Mouse (Mus musculus): ENCODE measurements around the gene Ssh2. TPM values are rescaled to one million over a fixed set of nuclear protein-coding genes. Genes with fewer than 3 reads are reported as not detected.

Ssh2 gene
- 8.1 and 9.1 TPM in 2 replicates for polyA plus RNA-seq (2015; fragmentation: Nextera tagmentation; extraction: Ambion mirVana)

GRCm38 (mm10) chr11:77215951-77216760, at the start of gene Ssh2:
Gene Ssh2, plus strand, starts transcription at chr11:77216287.
- peak within 1 kb of the TSS; percentile 97 for H3K27ac ChIP-seq
- H3K4me2 ChIP-seq: peak within 1 kb of the TSS; percentile 86
- no peaks in the 10 kb centered on the region for H3K36me3 ChIP-seq
- peak; percentile 90 for ATAC-seq (replicated peaks; ENCODE audit: low FRiP score)
- WGBS: under 1% methylated on average over 81 of the region's 82 CpGs
- H3K9ac ChIP-seq: peak within 1 kb of the TSS; percentile 76
- H3K9me3 ChIP-seq (replicated peaks): no peaks in the 10 kb centered on the region
- H3K4me3 ChIP-seq (replicated peaks): peak within 1 kb of the TSS; percentile 77
- peaks cover 16% of the 10 kb centered on the region for H3K4me1 ChIP-seq
- H3K27me3 ChIP-seq: no peaks in the 10 kb centered on the region

- 69% methylated on average over 4 of the region's 4 CpGs for WGBS
Observed at GRCm38 (mm10) chr11:77173731-77174130, 42.4 kb upstream of the Ssh2 start.

DNA sequence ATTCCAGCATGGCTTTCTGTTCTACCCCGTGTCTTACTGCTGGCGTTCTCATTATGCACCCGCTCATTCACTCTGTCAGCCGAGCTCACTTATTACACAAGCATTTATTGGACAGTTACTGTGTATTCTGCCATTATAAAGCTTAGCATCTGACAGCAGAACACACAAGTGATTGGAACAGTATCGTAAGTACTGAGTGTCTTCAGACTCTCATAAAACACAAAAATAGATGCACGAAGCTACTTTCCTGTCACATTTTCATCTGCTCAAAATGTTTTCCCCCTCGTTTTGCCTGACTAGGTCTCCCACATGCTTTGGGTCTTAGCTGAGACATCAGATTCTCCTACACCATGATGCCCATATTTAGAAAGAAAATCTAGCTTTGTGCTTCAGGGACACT, 41.6 kb upstream of the Ssh2 start:
- no peak overlapping the region for H3K4me2 ChIP-seq
- no peak overlapping the region for H3K9ac ChIP-seq
- no peaks in the 10 kb centered on the region for H3K36me3 ChIP-seq
- WGBS: 76% methylated on average over 7 of the region's 7 CpGs
- H3K27ac ChIP-seq: no peak overlapping the region
- H3K27me3 ChIP-seq: no peaks in the 10 kb centered on the region
- H3K4me1 ChIP-seq: no peaks in the 10 kb centered on the region
- no peak overlapping the region for H3K4me3 ChIP-seq (replicated peaks)
- no peak for ATAC-seq (replicated peaks; ENCODE audit: low FRiP score)
- no peaks in the 10 kb centered on the region for H3K9me3 ChIP-seq (replicated peaks)

More at GRCm38 (mm10) chr11:77173731-77174130, 42.4 kb upstream of the Ssh2 start:
- H3K27me3 ChIP-seq: no peaks in the 10 kb centered on the region
- no peaks in the 10 kb centered on the region for H3K4me1 ChIP-seq
- no peak overlapping the region for H3K4me2 ChIP-seq
- no peak overlapping the region for H3K27ac ChIP-seq
- no peaks in the 10 kb centered on the region for H3K36me3 ChIP-seq
- H3K9ac ChIP-seq: no peak overlapping the region
- no peak overlapping the region for H3K4me3 ChIP-seq (replicated peaks)
- ATAC-seq (replicated peaks; ENCODE audit: low FRiP score): no peak
- no peaks in the 10 kb centered on the region for H3K9me3 ChIP-seq (replicated peaks)

DNA sequence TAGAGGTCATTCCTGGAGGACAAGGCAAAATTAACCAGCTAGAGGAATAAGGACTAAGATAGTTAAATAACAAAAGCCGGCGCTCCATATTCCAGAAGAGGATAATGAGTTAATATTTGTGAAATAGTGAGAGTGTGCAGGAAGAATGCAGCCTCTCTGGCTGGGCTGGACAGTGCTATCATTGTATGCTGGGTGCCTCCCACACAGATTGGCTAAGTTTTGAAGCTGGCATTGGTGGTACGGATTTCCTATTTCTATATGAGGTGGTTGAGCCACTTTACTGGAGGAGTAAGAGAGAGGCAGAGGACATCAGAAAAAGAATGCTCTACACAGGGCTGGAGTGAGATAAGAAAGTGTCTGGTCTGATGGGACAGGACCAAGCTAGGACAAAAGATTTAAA, 36.3 kb upstream of the Ssh2 start:
- 83% methylated on average over 3 of the region's 3 CpGs for WGBS
- H3K9me3 ChIP-seq (replicated peaks): no peaks in the 10 kb centered on the region
- H3K4me2 ChIP-seq: no peak overlapping the region
- ATAC-seq (replicated peaks; ENCODE audit: low FRiP score): no peak
- no peaks in the 10 kb centered on the region for H3K36me3 ChIP-seq
- H3K27me3 ChIP-seq: no peaks in the 10 kb centered on the region
- H3K9ac ChIP-seq: no peak overlapping the region
- H3K4me3 ChIP-seq (replicated peaks): no peak overlapping the region
- no peak overlapping the region for H3K27ac ChIP-seq
- no peaks in the 10 kb centered on the region for H3K4me1 ChIP-seq

DNA sequence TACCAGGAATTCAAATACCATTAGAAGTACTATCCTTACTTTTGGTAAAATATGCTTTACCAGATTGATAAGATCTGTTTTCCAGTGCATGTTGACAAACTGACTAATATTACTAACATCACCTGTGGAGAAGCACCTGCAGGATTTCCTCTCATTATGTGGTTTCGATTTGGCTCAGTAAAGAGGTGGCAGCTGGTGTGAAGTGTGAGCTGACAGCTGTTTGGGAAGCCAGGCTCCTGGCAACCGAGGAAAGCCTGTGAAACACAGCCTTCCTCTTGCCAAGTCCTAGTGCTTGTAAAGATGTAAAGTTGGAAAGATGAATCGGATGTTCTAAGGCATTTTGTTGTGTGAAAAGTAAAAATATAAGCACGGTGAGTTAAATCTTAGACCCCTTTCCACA, 35.2 kb upstream of the Ssh2 start:
- Histone ChIP-seq H3K4me3 (replicated peaks) (no peak overlapping the region), H3K9me3 (replicated peaks) (no peaks in the 10 kb centered on the region), H3K27ac (no peak overlapping the region), H3K27me3 (no peaks in the 10 kb centered on the region), H3K4me2 (no peak overlapping the region), H3K9ac (no peak overlapping the region), H3K36me3 (no peaks in the 10 kb centered on the region), H3K4me1 (no peaks in the 10 kb centered on the region)
- 61% methylated on average over 4 of the region's 4 CpGs for WGBS
- ATAC-seq (replicated peaks; ENCODE audit: low FRiP score): no peak

DNA sequence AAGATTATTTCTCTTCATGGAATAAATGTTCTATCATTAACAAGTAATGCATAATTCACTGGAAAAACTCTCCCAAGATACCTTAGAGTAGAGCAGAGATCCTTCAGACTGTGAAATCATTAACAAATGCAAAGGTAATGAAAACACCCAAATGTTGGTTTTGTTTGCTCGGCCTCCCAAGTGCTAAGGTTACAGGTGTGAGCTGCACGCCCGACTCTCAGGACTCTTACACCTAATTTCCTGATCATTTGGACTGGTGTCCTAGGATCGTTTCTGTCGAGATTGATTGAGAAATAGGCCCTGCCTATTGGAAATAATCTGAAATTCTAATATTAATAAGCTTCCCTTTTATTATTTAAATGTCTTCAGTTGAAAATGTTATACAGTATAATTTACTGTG, 34.6 kb upstream of the Ssh2 start:
- 53% methylated on average over 5 of the region's 5 CpGs for WGBS
- ATAC-seq (replicated peaks; ENCODE audit: low FRiP score): no peak

GRCm38 (mm10) chr11:77182041-77182440, 34.0 kb upstream of the Ssh2 start:
- no peaks in the 10 kb centered on the region for H3K9me3 ChIP-seq (replicated peaks)
- no peak overlapping the region for H3K27ac ChIP-seq
- no peaks in the 10 kb centered on the region for H3K27me3 ChIP-seq
- no peak overlapping the region for H3K4me2 ChIP-seq
- H3K36me3 ChIP-seq: no peaks in the 10 kb centered on the region
- no peak overlapping the region for H3K9ac ChIP-seq
- no peak overlapping the region for H3K4me3 ChIP-seq (replicated peaks)
- no peaks in the 10 kb centered on the region for H3K4me1 ChIP-seq
- no peak for ATAC-seq (replicated peaks; ENCODE audit: low FRiP score)
- 57% methylated on average over 2 of the region's 2 CpGs for WGBS

More for the DNA sequence above, 34.6 kb upstream of the Ssh2 start:
- Histone ChIP-seq H3K27ac (no peak overlapping the region), H3K9ac (no peak overlapping the region), H3K4me2 (no peak overlapping the region), H3K27me3 (no peaks in the 10 kb centered on the region), H3K4me3 (replicated peaks) (no peak overlapping the region), H3K36me3 (no peaks in the 10 kb centered on the region), H3K9me3 (replicated peaks) (no peaks in the 10 kb centered on the region), H3K4me1 (no peaks in the 10 kb centered on the region)

DNA sequence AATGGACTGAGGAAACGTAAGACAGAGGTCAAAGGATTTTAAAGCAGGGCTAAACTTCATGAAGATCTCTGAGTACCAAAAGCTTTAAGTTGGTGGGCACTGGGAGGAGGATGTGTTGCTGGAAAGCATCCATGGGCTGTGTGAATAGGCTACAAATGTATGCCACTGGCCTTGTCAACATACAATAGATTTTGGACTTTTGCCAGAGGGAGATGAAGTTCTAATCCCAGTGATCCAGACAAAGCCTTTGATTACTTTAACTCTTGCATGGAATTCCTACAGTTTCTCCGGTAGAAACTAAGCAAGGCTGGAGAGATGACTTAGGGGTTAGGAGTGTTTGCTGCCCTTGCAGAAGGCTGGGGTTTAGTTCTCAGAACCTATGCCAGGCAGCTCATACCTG, 33.5 kb upstream of the Ssh2 start:
- no peaks in the 10 kb centered on the region for H3K36me3 ChIP-seq
- no peak overlapping the region for H3K4me2 ChIP-seq
- H3K27me3 ChIP-seq: no peaks in the 10 kb centered on the region
- no peaks in the 10 kb centered on the region for H3K4me1 ChIP-seq
- H3K4me3 ChIP-seq (replicated peaks): no peak overlapping the region
- ATAC-seq (replicated peaks; ENCODE audit: low FRiP score): no peak
- 52% methylated on average over 2 of the region's 2 CpGs for WGBS
- H3K9me3 ChIP-seq (replicated peaks): no peaks in the 10 kb centered on the region
- no peak overlapping the region for H3K27ac ChIP-seq
- no peak overlapping the region for H3K9ac ChIP-seq

- Histone ChIP-seq H3K4me3 (replicated peaks) (no peak overlapping the region), H3K27ac (no peak overlapping the region), H3K9ac (no peak overlapping the region), H3K36me3 (no peaks in the 10 kb centered on the region), H3K27me3 (no peaks in the 10 kb centered on the region), H3K9me3 (replicated peaks) (no peaks in the 10 kb centered on the region), H3K4me2 (no peak overlapping the region), H3K4me1 (no peaks in the 10 kb centered on the region)
- no peak for ATAC-seq (replicated peaks; ENCODE audit: low FRiP score)
- WGBS: 51% methylated on average over 2 of the region's 2 CpGs
Observed at GRCm38 (mm10) chr11:77184926-77185325, 31.2 kb upstream of the Ssh2 start.

GRCm38 (mm10) chr11:77188868-77189267, 27.2 kb upstream of the Ssh2 start, which contains the start of gene Efcab5:
Gene Efcab5, minus strand, starts transcription at chr11:77188968.
- 71% methylated on average over 6 of the region's 6 CpGs for WGBS
- no peak for ATAC-seq (replicated peaks; ENCODE audit: low FRiP score)
- H3K4me3 ChIP-seq (replicated peaks): no peak within 1 kb of the TSS
- peaks cover 6% of the 10 kb centered on the region; the same call in 1 of the 2 replicates for H3K4me1 ChIP-seq
- no peaks in the 10 kb centered on the region for H3K36me3 ChIP-seq
- no peak within 1 kb of the TSS for H3K9ac ChIP-seq
- H3K27ac ChIP-seq: no peak within 1 kb of the TSS
- no peaks in the 10 kb centered on the region for H3K27me3 ChIP-seq
- no peak within 1 kb of the TSS for H3K4me2 ChIP-seq
- H3K9me3 ChIP-seq (replicated peaks): no peaks in the 10 kb centered on the region

DNA sequence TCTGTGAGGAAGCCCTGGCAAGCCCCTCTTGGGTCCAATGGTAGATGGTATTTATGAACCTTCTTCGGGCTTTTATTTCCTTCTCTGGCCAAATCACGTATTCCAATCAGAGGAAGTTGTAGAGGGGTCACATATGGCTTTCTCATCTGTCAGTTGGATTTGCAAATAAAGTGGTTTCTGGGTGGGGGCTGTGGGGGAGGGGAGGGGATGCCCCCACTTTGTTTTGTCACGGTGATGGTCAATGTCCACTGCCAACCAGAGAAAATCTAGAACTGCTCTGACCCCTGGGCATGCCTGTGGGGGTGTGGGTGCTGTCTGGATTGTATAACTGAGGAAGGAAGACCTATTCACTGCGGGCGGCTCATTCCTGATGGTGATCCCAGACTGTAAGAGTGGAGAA, 22.7 kb upstream of the Ssh2 start:
- no peak overlapping the region for H3K4me2 ChIP-seq
- H3K4me3 ChIP-seq (replicated peaks): no peak overlapping the region
- H3K36me3 ChIP-seq: no peaks in the 10 kb centered on the region
- 64% methylated on average over 5 of the region's 5 CpGs for WGBS
- no peaks in the 10 kb centered on the region for H3K9me3 ChIP-seq (replicated peaks)
- no peaks in the 10 kb centered on the region for H3K27me3 ChIP-seq
- no peak for ATAC-seq (replicated peaks; ENCODE audit: low FRiP score)
- H3K9ac ChIP-seq: no peak overlapping the region
- H3K4me1 ChIP-seq: peaks cover 31% of the 10 kb centered on the region
- peak overlapping the region; percentile 45; the same call in 1 of the 2 replicates for H3K27ac ChIP-seq

DNA sequence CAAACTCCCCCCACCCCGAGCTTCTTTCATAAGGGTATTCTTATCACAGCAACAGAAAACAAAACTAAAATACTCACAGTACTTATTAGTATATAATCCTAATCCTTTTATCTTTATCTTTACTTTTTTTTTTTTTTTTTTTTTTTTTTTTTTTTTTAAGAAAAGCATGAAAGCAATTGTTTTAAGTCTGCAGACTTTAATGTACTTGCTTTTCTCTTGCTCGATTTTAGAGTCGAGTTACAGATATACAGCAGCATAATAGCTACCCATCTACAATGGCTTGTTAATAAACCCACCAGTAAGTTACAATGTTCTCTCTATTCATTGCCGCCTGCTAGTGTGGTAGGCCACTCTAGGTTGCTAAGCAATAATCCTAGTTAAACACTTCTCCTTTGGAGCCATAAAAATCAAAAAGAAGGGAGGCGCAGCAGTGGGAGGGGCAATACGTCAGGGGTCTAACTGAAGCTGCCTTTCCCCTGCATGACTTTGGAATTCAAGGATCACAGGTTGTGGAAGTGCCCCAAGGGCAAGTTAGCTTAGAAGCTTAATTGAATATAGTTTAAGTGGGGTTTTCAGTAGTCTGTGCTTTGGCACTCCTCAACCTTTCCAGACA, 22.0 kb upstream of the Ssh2 start:
- ATAC-seq (replicated peaks; ENCODE audit: low FRiP score): peak; percentile 75; the same call in 1 of the 2 replicates
- Histone ChIP-seq H3K9ac (no peak overlapping the region), H3K27ac (peak overlapping the region; percentile 48), H3K27me3 (no peaks in the 10 kb centered on the region), H3K36me3 (no peaks in the 10 kb centered on the region), H3K9me3 (replicated peaks) (no peaks in the 10 kb centered on the region), H3K4me1 (peaks cover 31% of the 10 kb centered on the region), H3K4me2 (no peak overlapping the region), H3K4me3 (replicated peaks) (no peak overlapping the region)
- 36% methylated on average over 6 of the region's 6 CpGs for WGBS

All from kidney, embryonic 15.5 days (tissue).